Mouse (Mus musculus) CD4-positive, CD25-positive, alpha-beta regulatory T cell, adult 2 months (primary cell): ENCODE results near the gene Slc12a9.

Source experiments
- DNase-seq: peaks from one replicate; pipeline ENCODE4 v3.0.0-alpha.2; 2012; ENCODE audit warnings: low read depth, low spot score

Slc12a9 gene

GRCm38 (mm10) chr5:137333512-137334174 is at the start of gene Slc12a9:
Gene Slc12a9, minus strand, starts transcription at chr5:137333597.
- DNase-seq = peak; percentile 96

GRCm38 (mm10) chr5:137381152-137381551 is 47.8 kb upstream of the Slc12a9 start:
- DNase-seq = peak; percentile 76

DNA sequence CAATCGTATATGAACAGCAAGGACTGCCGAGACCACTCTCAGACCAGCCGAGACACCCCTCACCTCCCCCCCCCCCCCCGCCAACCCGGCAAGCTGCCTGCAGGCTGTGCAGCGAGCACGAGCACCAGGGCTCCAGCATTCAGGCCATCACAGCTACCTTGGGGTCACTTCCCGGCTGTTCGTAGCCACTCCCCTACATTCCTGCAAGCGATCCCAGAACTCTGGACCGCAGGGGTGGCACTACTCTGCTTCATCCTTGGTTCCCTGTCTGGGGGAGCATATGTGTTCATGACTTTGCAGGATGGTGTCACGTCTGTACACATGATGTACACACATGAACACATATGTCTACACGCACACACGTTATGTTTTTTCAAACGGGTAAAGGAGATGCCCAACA is 44.2 kb upstream of the Slc12a9 start:
- no peak for DNase-seq

DNA sequence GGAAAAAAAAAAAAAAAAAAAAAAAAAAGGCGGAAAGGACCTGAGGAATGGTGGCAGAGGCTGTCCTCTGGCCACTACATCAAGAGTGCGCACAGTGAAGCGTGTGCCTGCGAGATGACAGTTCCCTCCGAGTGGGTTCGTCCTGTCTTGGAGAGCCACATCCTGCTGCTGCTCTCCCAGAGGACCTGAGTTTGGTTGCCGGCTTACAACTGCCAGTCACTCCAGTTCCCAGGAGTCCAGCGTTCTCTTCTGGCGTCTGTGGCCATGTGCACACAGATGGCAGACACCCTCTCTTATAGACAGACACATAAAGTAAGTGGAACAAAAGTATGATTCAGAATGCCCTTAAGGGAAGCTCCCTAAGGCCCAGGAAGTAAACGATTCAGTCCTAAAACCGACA is 43.8 kb upstream of the Slc12a9 start:
- no peak for DNase-seq

DNA sequence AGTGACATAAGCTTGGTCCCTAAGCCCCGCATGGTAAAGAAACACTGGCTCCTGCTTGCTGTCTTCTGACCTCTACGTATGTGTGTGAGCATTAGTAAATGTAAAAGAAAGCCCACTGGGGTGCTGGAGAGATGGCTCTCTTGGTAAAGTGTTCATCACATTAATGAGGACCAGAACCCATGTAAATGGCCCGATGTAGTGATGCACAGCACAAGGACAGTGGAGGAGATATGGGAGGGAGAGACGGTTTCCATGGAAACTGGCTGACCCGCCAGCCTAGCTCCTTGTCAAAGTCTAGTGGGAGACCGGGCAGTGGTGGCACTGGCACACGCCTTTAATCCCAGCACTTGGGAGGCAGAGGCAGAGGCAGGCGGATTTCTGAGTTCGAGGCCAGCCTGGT is 43.3 kb upstream of the Slc12a9 start:
- no peak for DNase-seq

DNA sequence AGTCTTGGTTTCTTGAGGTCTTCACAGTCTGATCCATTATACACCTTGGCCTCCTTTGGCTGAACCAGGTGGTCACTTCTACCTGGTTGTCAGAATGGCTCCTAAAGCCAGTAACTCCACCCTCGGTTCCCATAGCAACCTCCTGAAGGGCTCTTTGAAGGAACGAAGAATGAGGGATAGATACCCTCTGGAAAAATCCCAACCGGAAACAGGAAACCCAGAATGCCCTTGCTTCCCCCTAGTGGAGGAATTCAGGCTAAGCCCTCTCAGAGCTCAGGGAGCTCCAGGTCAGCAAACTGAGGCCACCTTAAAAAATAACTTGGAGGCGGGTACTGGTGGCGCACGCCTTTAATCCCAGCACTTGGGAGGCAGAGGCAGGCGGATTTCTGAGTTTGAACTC is 42.8 kb upstream of the Slc12a9 start:
- no peak for DNase-seq

DNA sequence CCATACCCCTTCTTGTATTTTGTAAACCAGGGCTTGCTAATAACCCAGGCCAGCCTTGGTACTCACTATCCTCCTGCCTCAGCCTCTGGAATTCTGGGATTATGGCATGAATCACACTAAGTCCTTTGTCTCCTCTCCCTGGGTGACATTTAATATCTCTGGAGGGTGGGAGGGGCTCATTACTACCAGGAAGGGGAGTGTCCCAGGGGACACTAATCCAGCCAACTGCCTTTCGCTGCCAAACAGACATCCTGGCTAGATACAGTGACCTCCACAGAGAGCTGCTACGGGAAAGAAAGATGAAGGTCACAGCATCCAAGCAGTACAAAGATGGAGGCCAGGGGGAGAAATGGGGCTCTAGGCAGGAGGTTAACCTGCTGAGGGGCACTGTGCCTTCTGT is 42.2 kb upstream of the Slc12a9 start:
- DNase-seq = no peak

GRCm38 (mm10) chr5:137374521-137375080 is 41.2 kb upstream of the Slc12a9 start:
- DNase-seq = no peak

GRCm38 (mm10) chr5:137373371-137373950 is 40.1 kb upstream of the Slc12a9 start:
- no peak for DNase-seq

DNA sequence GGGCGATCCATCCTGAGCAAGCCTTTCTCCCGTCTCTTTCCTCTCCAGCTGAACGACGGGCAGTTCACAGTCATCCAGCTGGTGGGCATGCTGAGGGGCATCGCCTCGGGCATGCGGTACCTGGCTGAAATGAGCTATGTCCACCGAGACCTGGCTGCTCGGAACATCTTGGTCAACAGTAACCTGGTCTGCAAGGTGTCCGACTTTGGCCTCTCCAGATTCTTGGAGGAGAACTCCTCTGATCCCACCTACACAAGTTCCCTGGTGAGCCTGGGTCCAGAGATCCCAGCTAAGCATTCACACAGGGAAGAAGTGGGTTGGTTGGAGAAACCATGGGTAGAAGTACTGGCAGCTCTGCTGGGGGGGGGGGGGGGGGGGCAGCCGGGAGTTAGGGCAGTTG is 36.3 kb upstream of the Slc12a9 start:
- DNase-seq = no peak

- peak; percentile 21 for DNase-seq
Measured at GRCm38 (mm10) chr5:137358382-137358781, 25.0 kb upstream of the Slc12a9 start.

DNA sequence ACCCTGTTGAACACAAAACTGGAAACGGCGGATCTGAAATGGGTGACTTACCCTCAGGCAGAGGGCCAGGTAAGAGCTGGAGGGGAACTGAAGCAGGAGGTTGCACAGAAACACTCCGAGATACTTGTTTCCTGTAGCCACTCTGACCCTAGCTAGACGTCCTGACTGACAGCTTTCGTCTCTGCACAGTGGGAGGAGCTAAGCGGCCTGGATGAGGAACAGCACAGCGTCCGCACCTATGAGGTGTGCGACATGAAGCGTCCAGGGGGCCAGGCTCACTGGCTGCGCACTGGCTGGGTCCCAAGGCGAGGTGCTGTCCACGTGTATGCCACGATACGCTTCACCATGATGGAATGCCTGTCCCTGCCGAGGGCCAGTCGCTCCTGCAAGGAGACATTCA is 20.7 kb upstream of the Slc12a9 start:
- DNase-seq = no peak

DNA sequence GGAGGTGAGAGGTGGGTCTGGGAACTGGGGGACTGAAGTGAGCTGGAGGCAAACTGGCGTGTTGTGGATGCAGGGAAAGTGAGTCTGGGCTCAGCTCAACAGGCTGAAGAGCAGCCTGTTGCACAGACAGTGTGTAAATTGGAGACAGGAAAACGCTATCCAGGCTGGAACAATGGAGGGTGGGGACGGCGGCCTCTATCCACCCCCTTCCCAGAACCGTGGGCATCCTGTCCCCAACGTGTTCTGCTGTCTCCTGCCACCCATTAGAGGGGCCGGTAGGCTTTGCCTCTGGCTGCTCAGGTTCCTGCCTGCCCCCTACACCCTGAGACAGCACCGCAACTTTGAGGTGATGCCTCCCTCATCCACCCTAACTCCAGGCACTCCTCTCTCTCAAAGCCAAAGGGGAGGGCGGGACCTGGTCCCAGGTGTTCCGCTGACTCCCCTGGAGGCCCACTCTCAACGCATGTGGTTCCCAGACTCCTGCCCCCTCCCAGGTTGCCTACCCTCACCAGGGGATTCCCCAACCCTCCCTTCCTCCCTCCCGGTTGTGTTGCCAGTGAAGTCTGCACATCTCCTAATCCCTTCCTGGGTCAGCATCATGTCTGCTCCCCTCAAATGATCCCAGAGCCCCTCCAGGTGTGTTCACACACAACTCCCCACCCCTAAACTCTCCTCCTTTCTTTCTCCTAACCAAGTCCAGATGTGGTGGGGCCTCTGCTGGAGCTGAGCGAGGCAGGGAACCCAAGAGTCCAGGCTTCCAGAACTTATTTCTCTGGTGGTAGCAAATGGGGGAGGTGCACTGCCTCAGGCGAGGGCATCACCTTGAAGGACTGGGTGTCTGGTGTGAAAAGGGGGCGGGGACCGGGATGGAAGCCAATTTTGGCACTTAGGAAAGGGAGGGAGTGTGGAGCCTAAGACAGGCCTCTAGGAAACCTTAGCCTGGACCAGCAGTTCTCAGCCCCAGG is 18.9 kb upstream of the Slc12a9 start:
- no peak for DNase-seq

DNA sequence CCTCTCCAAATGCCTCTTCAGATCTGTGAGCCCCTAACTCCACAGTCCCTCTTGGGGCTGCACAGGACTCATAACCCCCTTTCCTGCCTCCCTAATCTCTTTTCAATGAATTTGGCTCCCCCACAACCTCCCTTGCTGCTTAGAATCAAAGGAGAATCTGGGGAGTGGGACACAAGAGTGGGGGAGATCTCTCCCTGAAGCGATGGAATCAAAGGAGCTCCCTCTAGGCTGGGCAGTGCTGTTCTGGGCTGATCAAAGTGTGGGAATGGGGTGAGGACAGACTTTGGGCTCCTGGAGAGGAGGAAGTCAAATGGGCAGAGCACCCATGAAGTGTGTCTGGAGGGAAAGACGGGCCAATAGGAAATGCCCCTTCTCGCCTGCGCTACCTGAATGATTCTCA is 18.0 kb upstream of the Slc12a9 start:
- DNase-seq = no peak

GRCm38 (mm10) chr5:137351058-137351380 is 17.6 kb upstream of the Slc12a9 start:
- no peak for DNase-seq

GRCm38 (mm10) chr5:137350205-137351057 is 17.0 kb upstream of the Slc12a9 start:
- no peak for DNase-seq

DNA sequence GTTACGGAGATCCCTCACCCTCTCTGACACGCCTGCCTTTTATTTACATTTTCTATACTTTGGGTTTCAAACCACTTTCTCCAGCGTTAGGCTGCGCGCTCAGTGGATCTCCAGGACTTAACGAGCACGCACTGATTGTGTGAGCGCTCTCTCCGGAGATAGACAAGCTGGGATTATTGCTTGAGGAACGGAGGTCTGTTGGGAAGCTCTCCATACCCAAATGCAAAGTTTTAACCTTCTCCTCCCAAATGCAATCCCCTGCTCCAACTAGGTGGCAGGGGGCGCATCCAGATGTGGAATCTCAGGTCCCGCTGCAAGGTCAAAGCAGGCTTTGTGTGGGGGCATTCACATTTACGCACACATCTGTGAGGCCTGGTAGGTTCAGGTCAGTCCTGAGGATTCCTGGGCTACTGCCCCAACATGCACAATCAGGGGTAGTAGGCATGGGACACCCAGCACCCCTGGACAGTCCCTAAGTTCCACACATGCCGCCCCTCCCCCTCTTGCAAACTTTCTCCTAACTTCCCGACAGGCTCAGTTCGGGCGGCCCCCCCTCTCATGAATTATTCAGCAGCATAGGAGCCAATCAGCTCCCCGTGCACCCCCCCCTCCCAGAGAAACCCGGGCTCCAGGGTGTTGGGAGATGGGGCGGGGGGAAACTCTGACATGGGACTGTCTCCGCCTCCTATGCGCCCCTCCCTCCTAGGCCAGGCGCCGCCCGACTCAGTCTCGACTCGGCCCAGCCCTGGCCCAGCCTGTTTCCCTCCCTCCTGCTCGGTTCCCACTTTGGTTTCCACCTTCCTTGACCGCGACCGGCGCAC is 16.2 kb upstream of the Slc12a9 start, which contains the start of gene Ephb4:
Gene Ephb4, plus strand, starts transcription at position 726 of the 821 bp plus-strand sequence.
- no peak for DNase-seq

- no peak for DNase-seq
Measured at GRCm38 (mm10) chr5:137348482-137349383, 15.3 kb upstream of the Slc12a9 start.

GRCm38 (mm10) chr5:137347856-137348255 is 14.5 kb upstream of the Slc12a9 start:
- DNase-seq = no peak
